Mouse (Mus musculus) E14TG2a.4 (cell line): ENCODE results near the gene Pkp3.

Experiments
- H3K27me3 ChIP-seq: 2 replicates; pipeline ENCODE4 v1.6.1; 2014; ENCODE audit warnings: low read length, control low read depth; ENCODE audit not compliant: insufficient read depth
- H3K36me3 ChIP-seq: 2 replicates; pipeline ENCODE4 v1.6.1; 2014; ENCODE audit warnings: low read length, control low read depth; ENCODE audit not compliant: insufficient read depth
- H3K4me1 ChIP-seq: replicated peaks from 2 replicates; pipeline ENCODE4 v1.6.1; 2014; ENCODE audit warnings: low read depth, low read length, control low read depth
- H3K4me3 ChIP-seq: replicated peaks from 2 replicates; pipeline ENCODE4 v1.5.1; 2014; ENCODE audit warnings: mild to moderate bottlenecking, low read length
- H3K9me3 ChIP-seq: 2 replicates; pipeline ENCODE4 v1.6.1; 2014; ENCODE audit warnings: low read length, control low read depth
- CTCF ChIP-seq: conservative IDR thresholded peaks from 2 replicates; pipeline ENCODE4 v1.5.1; 2014; ENCODE audit warnings: low read length
- NANOG ChIP-seq: IDR thresholded peaks from 2 replicates; pipeline ENCODE4 v1.6.1; 2014; ENCODE audit warnings: borderline replicate concordance, low read length, mixed read lengths
- POU5F1 ChIP-seq: IDR thresholded peaks from 2 replicates; pipeline ENCODE4 v1.6.1; 2014; ENCODE audit warnings: low read length, borderline replicate concordance

Pkp3 gene

DNA sequence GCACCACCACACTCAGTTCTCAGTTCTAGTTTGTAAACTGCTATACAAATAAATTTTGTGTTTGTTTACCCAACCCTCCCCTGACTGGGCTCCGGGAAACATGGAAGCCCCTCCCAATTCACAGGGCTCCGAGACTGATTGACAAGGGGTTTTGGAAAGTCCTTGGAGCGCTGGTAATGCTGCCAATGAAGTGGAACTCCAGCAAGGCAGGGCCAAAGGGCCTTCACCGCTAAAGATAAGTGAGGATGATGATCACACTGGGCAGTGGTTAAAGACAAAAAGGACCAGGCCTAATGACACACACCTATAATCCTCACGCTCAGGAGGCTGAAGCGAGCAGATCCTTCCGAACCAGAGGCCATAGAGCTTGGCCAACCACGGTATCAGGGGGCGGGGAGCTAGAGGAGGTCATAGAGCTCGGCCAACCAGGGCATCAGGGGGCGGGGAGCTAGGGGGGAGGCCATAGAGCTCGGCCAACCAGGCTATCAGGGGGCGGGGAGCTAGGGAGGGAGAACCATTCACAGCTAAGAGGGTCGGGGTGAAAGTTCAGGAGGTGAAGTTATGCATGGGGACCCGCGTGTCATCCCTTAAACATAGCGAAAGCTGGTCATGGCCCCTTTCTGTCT is 26.8 kb upstream of the Pkp3 start:
- Histone ChIP-seq H3K4me3 (peak overlapping the region; percentile 80), H3K36me3 (peaks cover 26% of the 10 kb centered on the region), H3K27me3 (no peaks in the 10 kb centered on the region), H3K9me3 (peaks cover 4% of the 10 kb centered on the region; the same call in 1 of the 2 replicates), H3K4me1 (peaks cover 81% of the 10 kb centered on the region)
- no peak for TF ChIP-seq NANOG
- TF ChIP-seq POU5F1: no peak

GRCm38 (mm10) chr7:141052016-141052415 is 26.0 kb upstream of the Pkp3 start:
- Histone ChIP-seq H3K4me3 (peak overlapping the region; percentile 80), H3K4me1 (peaks cover 81% of the 10 kb centered on the region), H3K9me3 (peaks cover 4% of the 10 kb centered on the region; the same call in 1 of the 2 replicates), H3K27me3 (no peaks in the 10 kb centered on the region), H3K36me3 (peaks cover 31% of the 10 kb centered on the region)
- no peak for TF ChIP-seq POU5F1
- TF ChIP-seq NANOG: no peak
- TF ChIP-seq CTCF: no peak

GRCm38 (mm10) chr7:141052421-141052820 is 25.6 kb upstream of the Pkp3 start:
- Histone ChIP-seq H3K4me1 (peaks cover 81% of the 10 kb centered on the region), H3K9me3 (peaks cover 4% of the 10 kb centered on the region; the same call in 1 of the 2 replicates), H3K4me3 (peak overlapping the region; percentile 80; the same call in 1 of the 2 replicates), H3K27me3 (no peaks in the 10 kb centered on the region), H3K36me3 (peaks cover 35% of the 10 kb centered on the region)
- no peak for TF ChIP-seq POU5F1
- TF ChIP-seq NANOG: no peak
- TF ChIP-seq CTCF: no peak

DNA sequence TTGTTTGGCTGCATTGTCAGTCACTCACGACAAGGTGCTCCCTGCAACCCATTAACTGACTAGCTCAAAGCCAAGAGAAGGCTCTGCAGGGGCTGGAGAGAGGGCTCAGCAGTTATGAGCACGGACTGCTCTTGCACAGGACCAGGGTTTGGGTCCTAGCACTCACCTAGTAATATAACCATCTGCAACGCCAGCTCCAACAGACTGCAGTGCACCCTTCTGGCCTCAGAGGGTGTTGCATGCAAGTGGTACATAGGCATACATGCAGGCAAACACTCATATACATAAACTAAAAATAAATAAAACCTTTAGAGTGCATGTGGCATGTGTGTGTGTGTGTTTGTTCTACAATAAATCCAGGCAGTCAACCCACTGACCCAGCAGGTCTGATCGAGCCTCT is 22.2 kb upstream of the Pkp3 start:
- no peak overlapping the region for H3K4me3 ChIP-seq
- peaks cover 4% of the 10 kb centered on the region; the same call in 1 of the 2 replicates for H3K9me3 ChIP-seq
- peaks cover 87% of the 10 kb centered on the region for H3K4me1 ChIP-seq
- TF ChIP-seq NANOG (no peak), CTCF (peak; percentile 38), POU5F1 (no peak)
- no peaks in the 10 kb centered on the region for H3K27me3 ChIP-seq
- H3K36me3 ChIP-seq: peaks cover 48% of the 10 kb centered on the region

DNA sequence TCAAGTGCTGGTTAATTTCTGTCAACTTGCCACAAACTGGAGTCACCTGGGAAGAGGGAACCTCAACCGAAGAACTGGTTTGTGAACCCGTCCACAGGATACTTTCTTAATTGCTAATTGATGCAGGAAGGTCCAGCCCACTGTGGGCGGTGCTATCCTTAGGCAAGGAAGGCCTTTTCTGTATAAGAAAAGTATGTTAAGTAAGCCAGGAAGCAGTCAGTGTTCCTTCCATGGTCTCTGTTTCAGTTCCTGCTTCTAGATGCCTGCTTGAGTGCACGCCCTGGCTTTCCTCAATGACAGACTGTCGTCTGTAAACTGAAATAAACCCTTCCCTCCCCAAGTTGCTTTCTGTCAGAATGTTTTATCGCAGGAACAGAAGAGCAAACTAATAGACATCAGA is 21.0 kb upstream of the Pkp3 start:
- H3K27me3 ChIP-seq: no peaks in the 10 kb centered on the region
- H3K4me3 ChIP-seq: peak overlapping the region; percentile 49
- peaks cover 4% of the 10 kb centered on the region; the same call in 1 of the 2 replicates for H3K9me3 ChIP-seq
- TF ChIP-seq POU5F1 (no peak), NANOG (no peak), CTCF (no peak)
- peaks cover 85% of the 10 kb centered on the region for H3K4me1 ChIP-seq
- H3K36me3 ChIP-seq: peaks cover 50% of the 10 kb centered on the region

DNA sequence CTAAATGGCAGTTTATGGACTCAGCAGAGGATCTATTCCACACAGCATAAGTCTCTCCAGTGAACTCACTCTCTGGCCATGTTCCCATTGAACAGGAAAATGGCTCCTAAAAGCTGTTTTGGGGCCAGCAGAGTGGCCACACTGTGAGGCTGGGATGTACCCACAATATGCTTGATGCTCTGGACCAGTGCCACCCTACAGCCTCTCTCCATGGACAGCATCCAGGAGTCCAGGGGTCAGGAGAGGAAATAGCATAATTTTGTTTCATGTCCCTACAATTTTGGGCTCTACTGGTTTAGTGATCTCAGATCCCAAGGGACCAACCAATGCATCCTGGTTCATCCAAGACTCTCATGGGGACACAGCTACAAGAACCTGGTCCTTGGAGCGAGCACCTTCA is 20.5 kb upstream of the Pkp3 start:
- Histone ChIP-seq H3K4me1 (peaks cover 86% of the 10 kb centered on the region), H3K9me3 (peaks cover 4% of the 10 kb centered on the region; the same call in 1 of the 2 replicates), H3K27me3 (0 out of 2 replicates have a peak, but pooled peaks cover 2% of the 10 kb centered on the region), H3K4me3 (peak overlapping the region; percentile 49), H3K36me3 (peaks cover 56% of the 10 kb centered on the region)
- TF ChIP-seq NANOG (no peak), POU5F1 (no peak), CTCF (no peak)

GRCm38 (mm10) chr7:141058601-141059341 is 19.2 kb upstream of the Pkp3 start:
- no peak for TF ChIP-seq POU5F1
- Histone ChIP-seq H3K27me3 (0 out of 2 replicates have a peak, but pooled peaks cover 2% of the 10 kb centered on the region), H3K4me3 (no peak overlapping the region), H3K4me1 (peaks cover 87% of the 10 kb centered on the region), H3K9me3 (peaks cover 4% of the 10 kb centered on the region; the same call in 1 of the 2 replicates), H3K36me3 (peaks cover 63% of the 10 kb centered on the region)

- TF ChIP-seq NANOG: no peak
- no peak for TF ChIP-seq CTCF
- TF ChIP-seq POU5F1: no peak
Measured at GRCm38 (mm10) chr7:141059929-141060328, 18.1 kb upstream of the Pkp3 start.

More at GRCm38 (mm10) chr7:141059929-141060328, 18.1 kb upstream of the Pkp3 start:
- Histone ChIP-seq H3K36me3 (peaks cover 66% of the 10 kb centered on the region), H3K4me1 (peaks cover 91% of the 10 kb centered on the region), H3K9me3 (peaks cover 4% of the 10 kb centered on the region; the same call in 1 of the 2 replicates), H3K4me3 (peak overlapping the region; percentile 86), H3K27me3 (0 out of 2 replicates have a peak, but pooled peaks cover 2% of the 10 kb centered on the region)
